Mouse (Mus musculus) cerebellum, postnatal 25 days (tissue): Measurements from ENCODE around the gene Tgfbr3.

Experiments used
- DNase-seq, 2 experiments: peaks; one replicate each; pipeline ENCODE4 v3.0.0; 2021; ENCODE audit warnings: mixed read lengths in 2 of 2

The Tgfbr3 gene

GRCm38 (mm10) chr5:107167872-107168300 is 121.5 kb downstream of the Tgfbr3 start:
- DNase-seq: peak; percentile 69 to 76

GRCm38 (mm10) chr5:107167373-107167772 is 122.1 kb downstream of the Tgfbr3 start:
- peak; percentile 33 to 52 for DNase-seq

GRCm38 (mm10) chr5:107166659-107167370 is 122.6 kb downstream of the Tgfbr3 start:
- DNase-seq: peak in 1 of 2 experiments; percentile 23

- DNase-seq: no peak
Measured at GRCm38 (mm10) chr5:107165734-107166133, 123.7 kb downstream of the Tgfbr3 start.

- no peak for DNase-seq
Measured at GRCm38 (mm10) chr5:107165271-107165670, 124.2 kb downstream of the Tgfbr3 start.

DNA sequence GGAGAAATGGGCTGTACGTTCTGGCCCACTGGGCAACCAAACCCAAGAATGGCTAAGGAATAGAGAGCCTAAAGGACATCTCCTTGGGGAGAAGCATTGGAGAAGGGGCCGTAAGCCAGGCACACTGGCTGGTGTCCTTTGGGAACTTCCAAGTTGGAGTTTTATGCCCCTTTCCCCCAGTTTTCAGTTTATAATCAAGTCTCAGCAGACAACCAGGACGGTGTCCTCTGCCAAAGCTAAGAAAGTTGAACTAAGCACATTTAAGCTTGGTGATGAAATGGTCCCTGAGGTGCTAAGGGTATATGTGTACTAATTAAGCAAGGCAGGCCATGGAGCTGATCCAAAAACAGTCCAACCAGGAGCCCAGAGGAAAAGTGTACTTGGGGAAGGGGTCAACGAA is 124.6 kb downstream of the Tgfbr3 start:
- no peak for DNase-seq

DNA sequence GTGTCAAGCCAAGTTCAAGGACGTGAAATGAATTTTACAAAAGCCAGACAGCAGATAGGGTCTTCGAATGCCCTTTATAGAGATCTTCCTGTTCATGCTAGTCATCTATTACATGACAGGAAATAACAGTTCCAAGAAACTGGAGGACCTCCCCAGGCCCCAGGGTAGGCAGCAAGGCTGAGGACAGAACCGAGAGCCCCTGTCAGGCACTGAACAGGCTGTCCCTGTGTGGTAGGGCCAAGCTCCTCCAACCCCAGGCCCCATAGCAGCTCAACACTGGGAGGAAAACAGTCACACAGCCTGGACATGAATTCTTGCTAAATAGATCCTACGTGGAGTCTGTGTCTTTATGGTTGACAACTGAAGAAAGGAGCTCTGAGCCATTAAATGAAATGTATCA is 125.3 kb downstream of the Tgfbr3 start:
- DNase-seq: no peak

DNA sequence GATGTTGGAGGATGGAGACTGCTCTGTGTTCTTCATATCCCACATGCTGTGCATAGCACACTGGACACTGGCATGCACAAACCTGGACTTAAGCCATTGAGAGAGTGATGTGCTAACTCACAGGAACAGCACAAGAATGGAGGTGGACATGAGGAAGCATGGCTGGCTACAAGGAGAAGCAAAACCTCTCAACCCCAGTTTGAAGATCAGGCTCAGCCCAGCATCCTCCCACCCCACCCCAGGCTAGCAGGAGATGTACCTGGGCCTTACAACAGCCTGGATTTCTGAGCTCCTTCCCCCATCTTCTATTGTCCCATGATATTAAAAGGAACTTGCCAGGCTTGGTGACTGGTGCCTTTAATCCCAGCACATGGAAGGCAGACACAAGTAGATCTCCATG is 126.1 kb downstream of the Tgfbr3 start:
- DNase-seq: no peak

- no peak for DNase-seq
Measured at GRCm38 (mm10) chr5:107162812-107163211, 126.6 kb downstream of the Tgfbr3 start.

GRCm38 (mm10) chr5:107162319-107162718 is 127.1 kb downstream of the Tgfbr3 start:
- DNase-seq: no peak

- no peak for DNase-seq
Measured at GRCm38 (mm10) chr5:107159914-107160890, 129.2 kb downstream of the Tgfbr3 start.

DNA sequence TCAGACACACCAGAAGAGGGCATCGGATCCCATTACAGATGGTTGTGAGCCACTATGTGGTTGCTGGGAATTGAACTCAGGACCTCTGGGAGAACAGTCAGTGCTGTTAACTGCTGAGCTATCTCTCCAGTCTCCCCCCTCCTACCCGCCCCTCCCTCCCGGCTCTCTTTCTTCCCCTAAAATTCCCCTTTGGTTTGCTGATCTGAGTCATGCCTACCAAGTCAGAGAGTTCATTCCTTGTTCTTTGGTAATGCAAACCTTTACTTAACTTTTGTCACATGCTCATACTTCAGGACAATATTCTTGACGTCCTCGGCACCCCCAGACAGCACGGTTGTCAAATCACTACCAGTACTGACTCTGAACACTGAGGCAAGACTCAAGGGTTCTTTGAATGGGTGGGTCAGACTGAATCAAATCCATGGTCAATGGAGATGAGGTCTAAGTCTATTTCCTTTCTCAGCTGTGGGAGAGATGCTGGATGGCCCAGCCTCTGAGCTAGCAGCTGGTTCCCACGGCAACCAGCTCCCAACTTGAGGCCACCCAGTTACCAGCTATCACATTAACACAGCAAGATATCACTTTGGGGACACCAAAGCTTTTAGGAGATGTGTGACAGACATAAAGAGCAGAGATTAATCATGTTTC is 130.8 kb downstream of the Tgfbr3 start:
- no peak for DNase-seq

- DNase-seq: no peak
Measured at GRCm38 (mm10) chr5:107157384-107157783, 132.0 kb downstream of the Tgfbr3 start.

DNA sequence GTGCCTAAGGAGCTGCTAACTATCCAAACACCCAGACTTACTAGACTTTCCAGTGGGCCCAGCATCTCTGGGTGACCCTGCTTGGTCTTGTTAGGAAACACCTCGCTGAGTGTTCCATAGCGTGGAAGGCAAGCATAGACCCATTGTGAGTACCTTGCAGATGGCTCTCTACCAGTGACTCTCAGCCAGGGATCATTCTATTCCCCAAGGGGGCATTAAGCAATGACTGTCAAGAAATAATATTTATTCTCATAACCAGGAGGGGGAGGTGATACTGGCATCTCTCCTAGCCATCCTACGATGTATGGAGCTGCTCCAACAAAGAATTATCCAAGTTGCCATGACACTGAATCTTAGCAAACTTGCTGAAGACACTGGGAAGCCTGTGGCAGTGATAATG is 133.3 kb downstream of the Tgfbr3 start:
- no peak for DNase-seq

GRCm38 (mm10) chr5:107152989-107153388 is 136.4 kb downstream of the Tgfbr3 start:
- no peak for DNase-seq

- DNase-seq: no peak
Measured at GRCm38 (mm10) chr5:107151320-107151719, 138.1 kb downstream of the Tgfbr3 start.

- DNase-seq: peak; percentile 19 to 47
Measured at GRCm38 (mm10) chr5:107150555-107151312, 138.7 kb downstream of the Tgfbr3 start.

GRCm38 (mm10) chr5:107147951-107148766 is 141.3 kb downstream of the Tgfbr3 start:
- DNase-seq: peak; percentile 41 to 63

GRCm38 (mm10) chr5:107147413-107147812 is 142.0 kb downstream of the Tgfbr3 start:
- no peak for DNase-seq

GRCm38 (mm10) chr5:107146111-107146616 is 143.3 kb downstream of the Tgfbr3 start:
- no peak for DNase-seq

DNA sequence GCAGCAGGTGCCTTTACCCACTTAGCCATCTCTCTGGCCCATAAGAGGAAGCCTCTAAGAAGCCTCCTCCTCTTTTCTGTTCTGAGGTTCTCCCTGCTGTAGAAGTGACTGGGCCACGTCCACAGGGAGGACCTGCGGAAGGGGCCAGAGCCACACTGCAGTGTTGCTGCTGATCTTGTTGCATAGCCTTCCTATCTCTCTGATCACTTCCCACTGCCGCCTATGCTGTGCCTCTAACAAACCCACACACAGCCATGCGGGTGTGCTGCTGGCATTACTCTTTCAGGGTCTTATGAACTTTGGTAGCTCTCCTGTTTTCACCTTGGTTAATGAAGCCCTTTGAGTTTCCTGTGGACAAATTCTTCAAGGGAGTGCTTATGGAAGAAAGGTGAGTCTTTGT is 144.3 kb downstream of the Tgfbr3 start:
- no peak for DNase-seq
